Mouse (Mus musculus): ENCODE data around the gene Galm. TPM values are rescaled to one million over a fixed set of nuclear protein-coding genes. Genes with fewer than 3 reads are reported as not detected.
"Not testable (repeated sequence)": the region's sequence is repeated elsewhere in the genome, so short reads cannot be mapped to it uniquely, and the experiment has no call there.

Galm gene
- polyA plus RNA-seq, 1 experiment from 2014 or later, result 23.3 TPM

DNA sequence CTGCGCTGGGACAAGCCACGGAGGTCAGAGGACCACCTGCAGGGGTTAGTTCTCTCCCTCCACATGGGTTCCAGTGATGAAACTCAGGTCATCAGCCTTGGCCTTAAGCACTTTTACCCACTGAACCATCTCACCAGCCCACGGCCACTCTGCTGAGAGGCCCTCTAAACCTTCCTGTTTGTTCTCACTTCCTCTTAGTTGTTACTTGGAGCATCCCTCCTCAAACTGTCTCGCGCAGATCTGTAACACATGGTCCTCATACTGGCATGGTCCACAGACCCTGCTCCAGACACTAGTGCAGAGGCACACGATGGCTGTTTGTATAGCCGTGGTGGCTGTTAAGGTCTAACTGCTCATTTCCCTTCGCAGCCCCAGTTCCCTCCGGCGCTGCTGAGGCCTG, 56.3 kb downstream of the Galm start:
- Histone ChIP-seq H3K9me3 (no peaks in the 10 kb centered on the region), H3K4me3 (no peak overlapping the region), H3K27me3 (no peaks in the 10 kb centered on the region), H3K27ac (no peak overlapping the region), H3K9ac (no peak overlapping the region), H3K4me1 (no peaks in the 10 kb centered on the region), H3K36me3 (no peaks in the 10 kb centered on the region), H3K4me2 (replicated peaks) (no peak overlapping the region)
- no peak for ATAC-seq (ENCODE audit: insufficient number of reproducible peaks, insufficient read depth, low FRiP score, low TSS enrichment)
- 81% methylated on average over 10 of the region's 10 CpGs for WGBS

DNA sequence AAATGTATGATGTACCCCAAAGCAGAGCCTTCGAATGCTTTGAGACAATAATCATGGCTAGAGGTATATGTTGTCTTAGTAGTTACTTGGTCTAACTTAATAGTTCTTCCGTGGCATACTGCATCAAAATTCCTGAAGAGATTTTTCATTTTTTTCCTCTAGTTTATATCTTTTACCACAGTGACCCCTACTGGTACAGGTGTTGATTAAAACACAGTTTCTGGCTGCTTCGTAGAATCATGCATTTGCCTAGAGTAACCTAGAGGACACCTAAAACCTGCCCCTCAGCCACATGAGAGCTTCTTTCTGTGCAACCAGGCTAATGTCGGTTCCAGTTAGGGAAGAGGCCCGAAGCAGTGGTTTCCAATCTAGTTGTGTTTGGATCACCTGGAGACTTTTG, 65.8 kb downstream of the Galm start:
- 61% methylated on average over 5 of the region's 5 CpGs for WGBS
- Histone ChIP-seq H3K9me3 (no peaks in the 10 kb centered on the region), H3K36me3 (peaks cover 21% of the 10 kb centered on the region)

DNA sequence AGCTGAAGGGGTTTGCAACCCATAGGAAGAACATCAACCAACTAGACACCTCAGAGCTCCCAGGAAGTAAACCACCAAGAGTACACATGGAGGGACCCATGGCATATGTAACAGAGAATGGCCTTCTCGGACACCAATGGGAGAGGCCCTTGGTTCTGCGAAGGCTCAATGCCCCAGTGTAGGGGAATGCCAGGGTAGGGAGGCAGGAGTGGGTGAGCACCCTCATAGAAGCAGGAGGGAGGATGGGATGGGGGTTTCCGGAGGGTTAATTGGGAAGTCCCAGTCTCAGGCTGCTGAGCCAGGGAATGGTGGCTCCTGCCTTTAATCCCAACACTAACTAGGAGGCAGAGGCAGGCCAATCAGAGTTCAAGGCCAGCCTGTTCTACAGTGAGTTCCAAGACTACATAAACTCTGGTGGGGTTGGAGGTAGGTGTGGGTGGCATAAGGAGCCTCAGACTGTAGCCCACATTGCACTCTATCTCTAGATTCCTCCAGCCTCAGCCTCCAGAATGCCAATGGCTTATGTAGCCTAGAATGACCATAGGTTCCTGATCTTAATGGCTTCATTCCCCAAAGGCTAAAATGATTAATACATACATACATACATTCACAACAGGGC, 72.0 kb downstream of the Galm start:
- Histone ChIP-seq H3K27me3 (no peaks in the 10 kb centered on the region), H3K36me3 (peaks cover 67% of the 10 kb centered on the region), H3K27ac (no peak overlapping the region), H3K4me2 (replicated peaks) (no peak overlapping the region), H3K9ac (no peak overlapping the region), H3K9me3 (no peaks in the 10 kb centered on the region), H3K4me1 (no peaks in the 10 kb centered on the region), H3K4me3 (no peak overlapping the region)
- no peak for ATAC-seq (ENCODE audit: insufficient number of reproducible peaks, insufficient read depth, low FRiP score, low TSS enrichment)
- WGBS, result 90% methylated on average over 3 of the region's 3 CpGs

More for the DNA sequence above, 65.8 kb downstream of the Galm start:
- Histone ChIP-seq H3K9ac (no peak overlapping the region), H3K4me3 (no peak overlapping the region), H3K27me3 (no peaks in the 10 kb centered on the region), H3K4me1 (no peaks in the 10 kb centered on the region), H3K4me2 (replicated peaks) (no peak overlapping the region), H3K27ac (no peak overlapping the region)
- ATAC-seq (ENCODE audit: insufficient number of reproducible peaks, insufficient read depth, low FRiP score, low TSS enrichment), result no peak

DNA sequence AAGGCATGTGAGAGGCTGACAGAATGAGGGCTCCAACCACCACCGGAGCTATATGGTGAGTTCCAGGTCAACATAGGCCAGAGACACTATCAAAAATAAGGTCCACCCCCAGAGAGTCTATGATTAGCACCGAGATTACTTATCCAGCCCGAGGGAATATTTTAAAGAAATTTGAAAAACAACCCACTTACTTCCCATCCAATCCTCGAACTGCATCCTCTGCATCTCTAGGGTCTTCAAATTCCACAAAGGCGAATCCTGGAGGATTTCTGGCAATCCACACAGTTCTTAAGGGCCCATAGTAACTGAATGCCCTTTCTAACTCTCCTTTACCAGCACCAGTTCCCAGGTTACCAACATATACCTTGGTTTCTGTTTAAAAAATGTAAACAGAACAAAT, 78.4 kb downstream of the Galm start:
- Histone ChIP-seq H3K4me2 (replicated peaks) (peak overlapping the region; percentile 89), H3K4me3 (peak overlapping the region; percentile 93), H3K9ac (peak overlapping the region; percentile 98), H3K4me1 (peaks cover 6% of the 10 kb centered on the region; the same call in 1 of the 2 replicates), H3K27me3 (no peaks in the 10 kb centered on the region), H3K9me3 (no peaks in the 10 kb centered on the region), H3K27ac (peak overlapping the region; percentile 99; the same call in 1 of the 2 replicates), H3K36me3 (peaks cover 33% of the 10 kb centered on the region)
- WGBS, result 23% methylated on average over 5 of the region's 5 CpGs
- ATAC-seq (ENCODE audit: insufficient number of reproducible peaks, insufficient read depth, low FRiP score, low TSS enrichment), result no peak

DNA sequence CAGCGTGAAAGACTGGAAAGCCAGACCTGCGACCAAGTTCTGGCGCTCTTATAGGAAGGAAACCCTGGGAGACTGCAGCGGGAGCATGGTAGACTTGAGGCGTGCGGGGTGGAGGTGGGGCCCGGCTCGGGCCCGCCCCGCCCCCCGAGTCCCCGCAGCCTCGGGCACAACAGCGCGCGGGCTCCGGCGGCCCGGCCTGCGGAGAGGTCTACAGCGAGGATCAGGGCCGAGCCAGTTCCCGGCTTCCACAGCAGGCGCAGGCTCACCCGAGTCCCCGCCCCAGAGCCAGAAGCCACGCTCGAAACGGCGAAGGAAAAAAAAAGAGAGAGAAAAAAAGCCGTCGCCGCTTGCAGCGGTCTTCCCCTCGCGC, 79.0 kb downstream of the Galm start:
- Histone ChIP-seq H3K4me1 (peaks cover 6% of the 10 kb centered on the region; the same call in 1 of the 2 replicates), H3K4me3 (peak overlapping the region; percentile 93), H3K9me3 (no peaks in the 10 kb centered on the region), H3K36me3 (peaks cover 33% of the 10 kb centered on the region), H3K27ac (peak overlapping the region; percentile 99), H3K27me3 (no peaks in the 10 kb centered on the region), H3K4me2 (replicated peaks) (peak overlapping the region; percentile 89), H3K9ac (peak overlapping the region; percentile 98)
- peak; percentile 66 for ATAC-seq (ENCODE audit: insufficient number of reproducible peaks, insufficient read depth, low FRiP score, low TSS enrichment)
- under 1% methylated on average over 36 of the region's 36 CpGs for WGBS

DNA sequence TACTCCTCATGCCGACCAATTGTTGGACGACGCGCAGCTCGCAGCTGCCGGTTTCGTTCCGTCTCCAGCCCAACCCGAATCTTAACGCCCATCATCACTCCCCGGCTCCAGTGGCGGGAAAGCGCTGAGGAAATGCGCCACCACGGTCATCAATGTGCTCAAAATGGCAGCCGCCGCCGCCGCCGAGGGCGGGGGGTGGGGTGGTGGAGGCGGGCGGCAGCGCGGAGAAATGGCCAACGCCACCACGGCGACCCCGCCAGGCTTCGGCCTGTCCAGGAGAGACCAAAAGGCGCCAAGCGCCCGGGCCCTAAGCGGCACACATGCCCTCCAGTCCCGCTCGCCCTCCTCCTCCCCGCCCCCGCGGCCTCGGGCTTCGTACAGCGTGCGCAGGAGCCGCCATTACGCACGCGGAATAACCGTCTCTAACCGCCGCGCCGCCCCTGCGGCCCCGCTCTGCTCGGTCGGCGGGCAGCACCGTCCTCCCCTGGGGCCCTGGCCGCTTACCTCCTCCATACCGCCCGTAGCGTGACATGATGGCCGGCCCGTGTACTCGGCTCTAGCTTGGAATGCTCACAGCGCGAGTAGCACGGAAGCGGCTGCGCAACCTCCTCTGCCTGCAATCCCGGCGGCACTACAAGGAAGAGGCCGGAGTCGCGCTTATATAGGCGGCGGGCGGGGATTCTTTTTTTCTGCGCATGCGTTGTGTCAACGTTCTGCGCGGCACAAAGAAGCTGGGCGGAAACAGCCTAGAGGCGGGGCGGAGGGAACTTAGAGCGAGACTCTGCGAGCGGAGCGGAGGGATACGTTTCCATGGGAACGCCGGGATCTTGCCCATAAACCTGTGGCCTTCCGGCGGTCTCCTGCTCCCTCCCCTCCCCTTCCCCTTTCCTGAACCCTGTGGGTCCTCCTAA, 79.7 kb downstream of the Galm start, which contains the start of the genes Srsf7 and Ttc39d:
TSS of gene Srsf7 (minus strand) at position 637 of the 911 bp plus-strand sequence.
TSS of gene Ttc39d (plus strand) at position 790 of the 911 bp plus-strand sequence.
- H3K4me1 ChIP-seq, result peaks cover 6% of the 10 kb centered on the region; the same call in 1 of the 2 replicates
- peak within 1 kb of the TSS; percentile 89 for H3K4me2 ChIP-seq (replicated peaks)
- peaks cover 27% of the 10 kb centered on the region for H3K36me3 ChIP-seq
- WGBS, result under 1% methylated on average over 88 of the region's 95 CpGs
- H3K9ac ChIP-seq, result peak within 1 kb of the TSS; percentile 98
- H3K27ac ChIP-seq, result peak within 1 kb of the TSS; percentile 99
- H3K9me3 ChIP-seq, result no peaks in the 10 kb centered on the region
- no peaks in the 10 kb centered on the region for H3K27me3 ChIP-seq
- H3K4me3 ChIP-seq, result peak within 1 kb of the TSS; percentile 93
- peak; percentile 90 for ATAC-seq (ENCODE audit: insufficient number of reproducible peaks, insufficient read depth, low FRiP score, low TSS enrichment)

DNA sequence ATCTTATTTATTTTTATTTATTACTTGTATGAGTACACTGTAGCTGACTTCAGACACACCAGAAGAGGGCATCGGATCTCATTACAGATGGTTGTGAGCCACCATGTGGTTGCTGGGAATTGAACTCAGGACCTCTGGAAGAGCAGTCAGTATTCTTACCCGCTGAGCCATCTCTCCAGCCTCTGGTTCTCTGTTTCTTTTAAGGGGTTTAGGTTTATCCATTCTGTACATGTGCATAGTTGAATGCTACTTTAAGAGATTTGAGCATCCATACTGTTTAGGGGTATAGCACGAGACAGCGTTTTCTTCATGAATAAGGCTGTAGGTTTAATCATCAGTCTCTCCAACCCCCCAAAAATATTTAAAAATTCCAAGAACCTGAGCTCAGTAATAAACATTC, 86.7 kb downstream of the Galm start:
- not testable (repeated sequence) for H3K27ac ChIP-seq; H3K4me2 ChIP-seq (replicated peaks); H3K9me3 ChIP-seq; H3K36me3 ChIP-seq; H3K27me3 ChIP-seq; H3K4me3 ChIP-seq; H3K4me1 ChIP-seq; ATAC-seq (ENCODE audit: insufficient number of reproducible peaks, insufficient read depth, low FRiP score, low TSS enrichment); H3K9ac ChIP-seq
- 86% methylated on average over 4 of the region's 4 CpGs for WGBS

DNA sequence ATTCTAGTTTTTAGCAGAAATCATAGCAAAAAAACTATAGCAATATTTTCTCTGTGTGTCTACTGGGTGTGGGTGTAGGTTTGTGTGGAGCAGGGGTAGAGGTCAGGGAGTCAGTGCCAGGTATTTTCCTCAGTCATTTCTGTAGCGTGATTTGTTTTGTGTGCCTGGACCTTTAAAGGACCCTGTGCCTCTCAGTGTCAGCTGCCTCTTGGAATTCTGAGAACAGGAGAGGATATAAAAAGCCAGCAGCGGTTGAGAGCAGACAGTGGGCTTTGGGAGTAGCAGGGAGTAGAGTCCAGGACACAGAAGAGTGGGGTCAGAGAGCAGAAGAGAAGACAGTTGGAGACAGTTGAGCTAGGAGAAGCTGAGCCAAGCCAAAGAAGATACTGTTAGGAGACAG, 92.9 kb downstream of the Galm start:
- Histone ChIP-seq H3K36me3 (no peaks in the 10 kb centered on the region), H3K4me2 (replicated peaks) (no peak overlapping the region), H3K4me3 (no peak overlapping the region), H3K9ac (no peak overlapping the region), H3K27ac (no peak overlapping the region), H3K9me3 (no peaks in the 10 kb centered on the region), H3K27me3 (no peaks in the 10 kb centered on the region), H3K4me1 (peaks cover 4% of the 10 kb centered on the region; the same call in 1 of the 2 replicates)
- WGBS, result 67% methylated on average over 2 of the region's 2 CpGs
- ATAC-seq (ENCODE audit: insufficient number of reproducible peaks, insufficient read depth, low FRiP score, low TSS enrichment), result no peak

DNA sequence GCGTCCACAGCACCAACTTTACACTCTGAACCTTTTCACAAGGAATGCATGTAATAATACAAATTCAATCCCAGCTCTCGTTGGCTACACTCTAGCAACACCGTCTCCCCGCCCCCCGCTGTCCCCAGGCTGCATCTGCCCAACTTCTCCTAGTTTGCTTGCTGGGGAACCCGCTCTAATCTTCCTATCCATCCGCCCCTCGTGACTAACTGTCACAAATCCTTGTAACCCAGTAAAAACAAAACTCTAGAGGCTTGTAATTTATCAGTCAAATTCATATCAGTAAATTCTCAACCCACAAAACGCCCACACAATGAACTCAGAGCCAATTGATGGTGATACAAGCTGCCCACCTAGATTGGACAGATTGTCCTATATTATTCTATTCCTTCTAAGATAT, 93.9 kb downstream of the Galm start:
- no peak for ATAC-seq (ENCODE audit: insufficient number of reproducible peaks, insufficient read depth, low FRiP score, low TSS enrichment)
- Histone ChIP-seq H3K4me3 (no peak overlapping the region), H3K27me3 (no peaks in the 10 kb centered on the region), H3K4me1 (peaks cover 5% of the 10 kb centered on the region; the same call in 1 of the 2 replicates), H3K9ac (no peak overlapping the region), H3K4me2 (replicated peaks) (no peak overlapping the region), H3K36me3 (no peaks in the 10 kb centered on the region), H3K27ac (no peak overlapping the region), H3K9me3 (no peaks in the 10 kb centered on the region)
- WGBS, result 72% methylated on average over 9 of the region's 9 CpGs

DNA sequence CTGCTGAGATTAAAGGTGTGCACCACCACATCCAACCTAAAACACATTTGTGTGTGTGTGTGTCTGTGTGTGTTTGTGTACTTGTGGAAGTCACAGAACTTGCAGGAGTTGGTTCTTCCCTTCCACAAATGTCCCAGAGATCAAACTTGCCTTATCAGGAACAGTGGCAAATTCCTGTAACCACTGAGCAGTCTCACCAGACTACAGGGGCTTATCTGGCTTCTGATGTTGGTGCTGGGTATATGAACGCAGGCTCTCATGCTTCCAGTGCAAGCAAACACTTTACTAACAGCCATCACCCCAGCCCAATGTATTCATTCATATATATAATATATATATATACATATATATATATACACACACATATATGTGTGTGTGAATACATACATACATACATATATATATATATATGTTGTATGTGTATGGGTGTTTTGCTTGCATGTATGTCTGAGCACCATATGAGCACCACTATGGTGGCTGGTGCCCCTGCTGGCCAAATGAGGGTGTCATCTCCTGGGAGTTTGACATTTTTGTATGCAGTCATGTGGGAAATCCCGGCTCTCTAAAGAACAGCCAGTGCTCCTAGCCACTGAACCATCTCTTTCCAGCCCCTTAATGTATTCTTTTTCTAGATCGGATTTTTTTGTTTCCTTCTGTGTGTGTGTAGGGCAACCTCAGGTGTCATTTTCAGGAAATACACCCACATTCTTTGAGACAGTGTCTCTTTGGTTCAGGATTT, 94.8 kb downstream of the Galm start:
- Histone ChIP-seq H3K4me2 (replicated peaks) (no peak overlapping the region), H3K27me3 (no peaks in the 10 kb centered on the region), H3K27ac (no peak overlapping the region), H3K9ac (no peak overlapping the region), H3K4me3 (no peak overlapping the region), H3K9me3 (no peaks in the 10 kb centered on the region), H3K36me3 (no peaks in the 10 kb centered on the region), H3K4me1 (peaks cover 5% of the 10 kb centered on the region; the same call in 1 of the 2 replicates)
- 74% methylated on average over 3 of the region's 3 CpGs for WGBS
- no peak for ATAC-seq (ENCODE audit: insufficient number of reproducible peaks, insufficient read depth, low FRiP score, low TSS enrichment)

DNA sequence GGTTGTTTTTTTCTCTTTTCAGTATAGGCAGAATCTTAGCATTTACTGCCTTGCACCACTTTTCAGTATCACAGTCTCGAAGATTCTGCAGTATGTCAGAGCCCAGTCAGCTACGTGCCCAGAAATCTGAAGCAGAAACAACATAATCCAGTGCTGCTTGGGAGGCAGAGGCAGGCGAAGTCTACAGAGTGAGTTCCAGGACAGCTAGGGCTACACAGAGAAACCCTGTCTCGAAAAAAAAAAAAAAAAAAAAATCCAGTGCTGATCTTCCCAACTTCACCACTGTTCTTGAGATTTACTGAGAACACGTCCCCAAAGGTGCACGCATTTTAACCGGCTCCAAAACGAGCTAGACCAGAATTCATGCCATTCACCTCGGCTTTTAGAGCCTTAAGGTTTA, 96.6 kb downstream of the Galm start:
- no peaks in the 10 kb centered on the region for H3K27me3 ChIP-seq
- peak; percentile 64 for ATAC-seq (ENCODE audit: insufficient number of reproducible peaks, insufficient read depth, low FRiP score, low TSS enrichment)
- H3K36me3 ChIP-seq, result peaks cover 4% of the 10 kb centered on the region; the same call in 1 of the 2 replicates
- H3K4me1 ChIP-seq, result peaks cover 5% of the 10 kb centered on the region; the same call in 1 of the 2 replicates
- WGBS, result 10% methylated on average over 9 of the region's 9 CpGs
- H3K27ac ChIP-seq, result peak overlapping the region; percentile 18; the same call in 1 of the 2 replicates
- H3K9me3 ChIP-seq, result no peaks in the 10 kb centered on the region
- peak overlapping the region; percentile 63 for H3K4me3 ChIP-seq
- peak overlapping the region; percentile 70 for H3K4me2 ChIP-seq (replicated peaks)
- peak overlapping the region; percentile 73; the same call in 1 of the 2 replicates for H3K9ac ChIP-seq
